Mouse (Mus musculus) embryo, embryonic 10.5 days (tissue): ENCODE results near the gene Uap1l1.

Source experiments
- DNase-seq: peaks from one replicate; pipeline ENCODE4 v3.0.0-alpha.2; 2015; ENCODE audit warnings: low spot score

Gene Uap1l1

DNA sequence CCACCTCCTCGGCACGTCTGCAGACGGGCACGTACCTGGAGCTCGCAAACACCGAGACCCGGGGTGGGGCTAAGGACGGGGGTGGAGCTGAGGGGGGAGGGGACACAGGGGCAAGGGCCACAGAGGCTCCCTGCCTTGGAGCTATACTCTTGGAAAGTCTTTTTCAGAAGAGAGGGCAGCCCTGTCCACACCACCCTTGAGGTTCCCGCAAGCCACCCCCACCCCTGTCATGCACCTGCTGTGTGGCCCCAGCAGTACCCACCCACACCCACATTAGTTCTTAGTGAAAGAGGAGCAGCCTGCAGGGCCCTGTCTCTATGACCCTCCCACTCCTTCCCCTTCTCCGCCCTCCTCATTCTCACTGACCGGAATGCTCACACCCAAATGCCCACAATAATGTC lies 54.0 kb downstream of the Uap1l1 start:
- no peak for DNase-seq

DNA sequence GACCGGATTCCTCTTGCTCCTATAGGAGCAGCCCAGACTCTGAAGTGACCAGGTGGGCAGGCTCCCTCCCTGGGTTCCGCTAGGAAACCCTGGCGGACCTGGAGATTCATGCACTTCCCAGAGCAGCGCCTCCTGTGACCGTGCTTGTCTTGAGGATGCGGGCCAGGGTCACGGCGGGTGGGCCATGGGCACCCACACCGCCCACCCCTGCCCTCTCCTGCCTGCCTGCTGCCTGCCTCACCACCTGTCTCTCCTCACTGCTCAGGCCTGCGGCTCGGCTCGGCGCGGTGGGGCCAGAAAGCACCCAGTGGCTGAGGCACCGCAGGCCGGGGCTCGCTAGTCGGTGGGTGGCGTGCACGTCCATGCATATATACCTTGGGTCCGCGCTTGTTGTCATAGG lies 54.5 kb downstream of the Uap1l1 start:
- no peak for DNase-seq

DNA sequence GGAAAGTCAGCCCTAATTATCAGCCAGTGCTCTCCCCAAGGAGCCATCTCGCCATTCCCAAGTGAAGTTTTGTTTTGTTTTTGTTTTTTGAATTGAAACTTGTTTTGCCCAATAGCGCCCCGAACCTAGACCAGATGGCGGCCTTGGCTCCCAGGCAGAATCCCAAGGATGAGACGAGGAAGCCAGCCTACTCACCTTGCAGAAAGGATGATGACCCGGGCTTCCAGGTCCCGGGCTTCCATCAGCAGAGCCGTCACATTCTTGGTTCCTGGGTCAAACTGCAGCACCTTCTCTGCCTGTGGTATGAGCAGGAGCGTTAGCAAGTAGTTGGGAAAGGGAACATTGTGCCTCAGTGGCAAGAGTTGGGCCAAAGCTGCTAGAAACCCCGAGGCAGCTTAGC lies 55.3 kb downstream of the Uap1l1 start:
- DNase-seq = no peak
